In genomic region chr17:91090631-91091030, GRCm38 (mm10) we compare ENCODE assay signal across 12 mouse cellular contexts. TPM values are rescaled to one million over a fixed set of nuclear protein-coding genes. Genes with fewer than 3 reads are reported as not detected.
DNase-seq lines count a peak whose midpoint lies in the region; ATAC-seq and TF ChIP-seq lines count a peak whose summit lies in the region.
"Had no signal": no experiment of that assay in that cellular context is flagged by ENCODE, and none has a peak within 500 bp of the region (broad histone marks: within the 10 kb centered on the region; RNA-seq: fewer than 3 reads in every experiment).

No protein-coding gene starts in this region.

- no peak overlapping the region for H3K27ac ChIP-seq in forebrain, embryonic 13.5 days
- no peak overlapping the region for H3K27ac ChIP-seq in forebrain, embryonic 11.5 days (ENCODE audit: low read depth, low read length)
- H3K27ac ChIP-seq in neural tube, embryonic 12.5 days, result no peak overlapping the region
- H3K27ac ChIP-seq in forebrain, postnatal 0 days (ENCODE audit: low read depth, low read length), result no peak overlapping the region
- H3K27ac ChIP-seq in neural tube, embryonic 14.5 days (ENCODE audit: low read depth, low read length), result no peak overlapping the region
- H3K27ac ChIP-seq: embryonic facial prominence, embryonic 10.5 days; heart, embryonic 10.5 days; stomach, embryonic 15.5 days had no signal

- no peak for DNase-seq in forebrain, embryonic 11.5 days (ENCODE audit: low spot score)
- no peak for DNase-seq in neural tube, embryonic 10.5 days (ENCODE audit: extremely low spot score, low spot score)
- DNase-seq in forebrain, postnatal 0 days, result peak; percentile 69
- DNase-seq in thymus, postnatal 4 days, result no peak
- DNase-seq in MN1 (ENCODE audit: low spot score), result no peak
- DNase-seq: kidney, postnatal 14 days had no signal

- H3K4me3 ChIP-seq in forebrain, embryonic 13.5 days, result peak overlapping the region; percentile 15; the same call in 1 of the 2 replicates
- H3K4me3 ChIP-seq in forebrain, embryonic 11.5 days (ENCODE audit: low read depth, low read length), result no peak overlapping the region
- H3K4me3 ChIP-seq in neural tube, embryonic 12.5 days, result no peak overlapping the region
- peak overlapping the region; percentile 60 for H3K4me3 ChIP-seq in forebrain, postnatal 0 days (ENCODE audit: low read depth, low read length)
- peak overlapping the region; percentile 51 for H3K4me3 ChIP-seq in neural tube, embryonic 14.5 days (ENCODE audit: low read depth, low read length)
- H3K4me3 ChIP-seq: embryonic facial prominence, embryonic 10.5 days; heart, embryonic 10.5 days; stomach, embryonic 15.5 days had no signal

- H3K9me3 ChIP-seq in forebrain, embryonic 13.5 days (replicated peaks), result peaks cover 11% of the 10 kb centered on the region
- H3K9me3 ChIP-seq in forebrain, embryonic 11.5 days (ENCODE audit: control insufficient read depth, low read length), result peaks cover 8% of the 10 kb centered on the region; the same call in 1 of the 2 replicates
- peaks cover 14% of the 10 kb centered on the region for H3K9me3 ChIP-seq in neural tube, embryonic 12.5 days
- H3K9me3 ChIP-seq in forebrain, postnatal 0 days (ENCODE audit: low read length), result no peaks in the 10 kb centered on the region
- H3K9me3 ChIP-seq in neural tube, embryonic 14.5 days (ENCODE audit: control insufficient read depth, low read length), result no peaks in the 10 kb centered on the region
- H3K9me3 ChIP-seq: stomach, embryonic 15.5 days had no signal

- no peaks in the 10 kb centered on the region for H3K27me3 ChIP-seq in forebrain, embryonic 13.5 days
- H3K27me3 ChIP-seq in forebrain, embryonic 11.5 days (ENCODE audit: control insufficient read depth, insufficient read depth, low read length), result no peaks in the 10 kb centered on the region
- no peaks in the 10 kb centered on the region for H3K27me3 ChIP-seq in neural tube, embryonic 12.5 days (replicated peaks)
- no peaks in the 10 kb centered on the region for H3K27me3 ChIP-seq in forebrain, postnatal 0 days (ENCODE audit: insufficient read depth, low read length)
- H3K27me3 ChIP-seq in neural tube, embryonic 14.5 days (ENCODE audit: control insufficient read depth, insufficient read depth, low read length), result no peaks in the 10 kb centered on the region
- H3K27me3 ChIP-seq: stomach, embryonic 15.5 days had no signal

- H3K9ac ChIP-seq in forebrain, embryonic 13.5 days, result no peak overlapping the region
- H3K9ac ChIP-seq in forebrain, embryonic 11.5 days (ENCODE audit: low read length), result no peak overlapping the region
- no peak overlapping the region for H3K9ac ChIP-seq in neural tube, embryonic 12.5 days
- H3K9ac ChIP-seq in forebrain, postnatal 0 days, result peak overlapping the region; percentile 26
- H3K9ac ChIP-seq in neural tube, embryonic 14.5 days (replicated peaks; ENCODE audit: low read depth, low read length), result peak overlapping the region; percentile 39
- H3K9ac ChIP-seq: stomach, embryonic 15.5 days had no signal

- peaks cover 4% of the 10 kb centered on the region; the same call in 1 of the 2 replicates for H3K4me1 ChIP-seq in forebrain, embryonic 13.5 days
- 0 out of 2 replicates have a peak, but pooled peaks cover 2% of the 10 kb centered on the region for H3K4me1 ChIP-seq in forebrain, embryonic 11.5 days (replicated peaks; ENCODE audit: control insufficient read depth, insufficient read depth, low read length)
- 0 out of 2 replicates have a peak, but pooled peaks cover 3% of the 10 kb centered on the region for H3K4me1 ChIP-seq in neural tube, embryonic 12.5 days
- H3K4me1 ChIP-seq in forebrain, postnatal 0 days (ENCODE audit: insufficient read depth), result peaks cover 10% of the 10 kb centered on the region; the same call in 1 of the 2 replicates
- H3K4me1 ChIP-seq in neural tube, embryonic 14.5 days (ENCODE audit: control insufficient read depth, insufficient read depth, low read length), result 0 out of 2 replicates have a peak, but pooled peaks cover 5% of the 10 kb centered on the region
- H3K4me1 ChIP-seq: heart, embryonic 10.5 days; stomach, embryonic 15.5 days had no signal

- no peak for ATAC-seq in forebrain, embryonic 13.5 days
- no peak for ATAC-seq in forebrain, embryonic 11.5 days (replicated peaks; ENCODE audit: low FRiP score)
- ATAC-seq in neural tube, embryonic 12.5 days (ENCODE audit: low FRiP score, low read depth), result no peak
- no peak for ATAC-seq in forebrain, postnatal 0 days
- ATAC-seq in neural tube, embryonic 14.5 days (ENCODE audit: low read depth), result no peak

- H3K4me2 ChIP-seq in forebrain, embryonic 13.5 days, result peak overlapping the region; percentile 39
- no peak overlapping the region for H3K4me2 ChIP-seq in forebrain, embryonic 11.5 days (ENCODE audit: low read depth, low read length, severe bottlenecking)
- peak overlapping the region; percentile 51 for H3K4me2 ChIP-seq in neural tube, embryonic 12.5 days (replicated peaks)
- peak overlapping the region; percentile 50 for H3K4me2 ChIP-seq in forebrain, postnatal 0 days (ENCODE audit: low read depth)
- peak overlapping the region; percentile 50 for H3K4me2 ChIP-seq in neural tube, embryonic 14.5 days (ENCODE audit: low read depth, low read length)
- H3K4me2 ChIP-seq: stomach, embryonic 15.5 days had no signal

- 89% methylated on average over 1 of the region's 1 CpGs for WGBS in forebrain, embryonic 13.5 days
- 92% methylated on average over 1 of the region's 1 CpGs for WGBS in forebrain, embryonic 11.5 days
- 73% methylated on average over 1 of the region's 1 CpGs for WGBS in neural tube, embryonic 12.5 days
- WGBS in forebrain, postnatal 0 days, result 47% methylated on average over 1 of the region's 1 CpGs
- 51% methylated on average over 1 of the region's 1 CpGs for WGBS in neural tube, embryonic 14.5 days

- peaks cover 17% of the 10 kb centered on the region for H3K36me3 ChIP-seq in forebrain, embryonic 13.5 days (ENCODE audit: poor library complexity, severe bottlenecking)
- no peaks in the 10 kb centered on the region for H3K36me3 ChIP-seq in forebrain, embryonic 11.5 days (ENCODE audit: control insufficient read depth, insufficient read depth, low read length)
- peaks cover 16% of the 10 kb centered on the region for H3K36me3 ChIP-seq in neural tube, embryonic 12.5 days
- peaks cover 17% of the 10 kb centered on the region for H3K36me3 ChIP-seq in forebrain, postnatal 0 days (ENCODE audit: insufficient read depth)
- H3K36me3 ChIP-seq in neural tube, embryonic 14.5 days (ENCODE audit: control insufficient read depth, insufficient read depth, low read length), result peaks cover 9% of the 10 kb centered on the region
- H3K36me3 ChIP-seq: heart, embryonic 10.5 days; stomach, embryonic 15.5 days had no signal

- peak; percentile 61 for TF ChIP-seq CTCF in forebrain, postnatal 0 days (IDR thresholded peaks at IDR 0.05; ENCODE audit: low read depth)

RNA-seq across cellular contexts. Expression of gene Nrxn1, which starts 2.2 kb away (rescaled TPM):
- polyA plus RNA-seq in forebrain, embryonic 13.5 days (2015; fragmentation: Nextera tagmentation; extraction: Ambion mirVana), result 69.6 and 85.4 TPM in 2 replicates
- polyA plus RNA-seq in forebrain, embryonic 11.5 days (2014; fragmentation: Nextera tagmentation; extraction: Ambion mirVana), result 12.4 and 13.7 TPM in 2 replicates
- 58.5 and 62.1 TPM in 2 replicates for polyA plus RNA-seq in neural tube, embryonic 12.5 days (2016; fragmentation: Nextera tagmentation; extraction: Ambion mirVana)
- total RNA-seq in forebrain, postnatal 0 days (2014; rRNA removed), result 348 and 376 TPM in 2 replicates
- 99.8 and 242 TPM in 2 replicates for polyA plus RNA-seq in forebrain, postnatal 0 days (2015; fragmentation: Nextera tagmentation; extraction: Ambion mirVana)
- 263 and 285 TPM in 2 replicates for polyA plus RNA-seq in neural tube, embryonic 14.5 days (2014; fragmentation: Nextera tagmentation; extraction: Ambion mirVana)

Comparison
In these comparisons a context has a peak if more than half of its experiments do, and no peak if none do; other contexts are left out.
1. H3K4me3 ChIP-seq: peak in forebrain, embryonic 13.5 days (single experiment), forebrain, postnatal 0 days (single experiment) and neural tube, embryonic 14.5 days (single experiment); none in forebrain, embryonic 11.5 days (single experiment) and neural tube, embryonic 12.5 days (single experiment).
2. H3K9ac ChIP-seq: peak in forebrain, postnatal 0 days (single experiment) and neural tube, embryonic 14.5 days (single experiment); none in forebrain, embryonic 13.5 days (single experiment), forebrain, embryonic 11.5 days (single experiment) and neural tube, embryonic 12.5 days (single experiment).